Mouse (Mus musculus) embryonic facial prominence, embryonic 14.5 days (tissue): ENCODE results near the gene Ppm1n. TPM values are rescaled to one million over a fixed set of nuclear protein-coding genes. Genes with fewer than 3 reads are reported as not detected.

Experiments
- ATAC-seq: fragments of 200-750 bp; cut with Nextera tagmentation; 2 replicates; pipeline ENCODE4 v1.8.0; 2017; ENCODE audit warnings: low read depth, moderate number of reproducible peaks, moderate TSS enrichment
- DNase-seq: peaks from one replicate; pipeline ENCODE4 v3.0.0-alpha.2; 2015; ENCODE audit warnings: low spot score
- H3K27ac ChIP-seq: fragments of 300-500 bp; sonication (generic); replicated peaks from 2 replicates; pipeline ENCODE4 v1.5.1; 2014; ENCODE audit warnings: low read depth, mild to moderate bottlenecking, low read length, moderate library complexity
- H3K27me3 ChIP-seq: fragments of 300-500 bp; sonication (generic); replicated peaks from 2 replicates; pipeline ENCODE4 v1.6.1; 2014; ENCODE audit warnings: low read length; ENCODE audit not compliant: control insufficient read depth, insufficient read depth
- H3K36me3 ChIP-seq: fragments of 300-500 bp; sonication (generic); 2 replicates; pipeline ENCODE4 v1.6.1; 2014; ENCODE audit warnings: low read length, mixed read lengths; ENCODE audit not compliant: control insufficient read depth, insufficient read depth
- H3K4me1 ChIP-seq: fragments of 300-500 bp; sonication (generic); 2 replicates; pipeline ENCODE4 v1.6.1; 2014; ENCODE audit warnings: antibody characterized with exemption, low read length; ENCODE audit not compliant: control insufficient read depth, insufficient read depth
- H3K4me2 ChIP-seq: fragments of 300-500 bp; sonication (generic); 2 replicates; pipeline ENCODE4 v1.6.1; 2014; ENCODE audit warnings: low read depth, mild to moderate bottlenecking, low read length, moderate library complexity, mixed read lengths
- H3K4me3 ChIP-seq: fragments of 300-500 bp; sonication (generic); 2 replicates; pipeline ENCODE4 v1.5.1; 2014; ENCODE audit warnings: low read depth, mild to moderate bottlenecking, low read length
- H3K9ac ChIP-seq: fragments of 300-500 bp; sonication (generic); 2 replicates; pipeline ENCODE4 v1.6.1; 2014; ENCODE audit warnings: low read depth, mild to moderate bottlenecking, low read length, moderate library complexity, mixed read lengths
- H3K9me3 ChIP-seq: fragments of 300-500 bp; sonication (generic); 2 replicates; pipeline ENCODE4 v1.6.1; 2016; ENCODE audit warnings: low read length; ENCODE audit not compliant: control insufficient read depth
- WGBS: fragments of 180-500 bp; shearing (Covaris S2); extraction: QIAGEN DNeasy Blood & Tissue Kit; methylation state at CpG from one replicate; pipeline ENCODE4 v1.1.7; 2014; 5-methylcytosine and 5-hydroxymethylcytosine counted together
- polyA plus RNA-seq: library from polyadenylated mRNA; unstranded; fragments of >200 nt; fragmentation: Nextera tagmentation; extraction: Ambion mirVana; gene quantifications from 2 replicates; pipeline ENCODE4 v1.2.1, GENCODE M21; 2014

Gene Ppm1n
- polyA plus RNA-seq, 1 experiment from 2014 or later, result 0.49 TPM

DNA sequence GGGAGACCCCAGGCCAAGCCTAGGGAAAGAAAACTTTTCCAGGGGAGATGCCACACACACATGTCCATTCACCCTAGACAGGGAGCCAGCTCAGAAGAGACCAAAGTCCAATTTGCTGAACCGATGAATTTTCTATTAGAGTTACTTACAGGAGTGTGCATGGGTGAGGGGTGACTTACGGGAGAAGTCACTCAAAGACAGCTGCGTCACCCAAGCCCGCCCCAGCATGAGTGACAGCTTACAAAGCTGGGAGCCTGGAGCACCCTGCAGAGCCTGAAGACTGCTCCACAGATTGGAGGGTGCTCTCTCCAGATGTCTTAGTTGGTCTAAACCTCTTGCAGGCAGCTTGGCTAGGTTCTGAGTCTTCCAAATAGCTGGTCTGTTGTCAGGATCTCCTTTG, 32.1 kb upstream of the Ppm1n start:
- Histone ChIP-seq H3K27ac (no peak overlapping the region), H3K4me2 (no peak overlapping the region), H3K4me3 (no peak overlapping the region), H3K9ac (no peak overlapping the region), H3K36me3 (no peaks in the 10 kb centered on the region), H3K4me1 (0 out of 2 replicates have a peak, but pooled peaks cover 6% of the 10 kb centered on the region), H3K9me3 (no peaks in the 10 kb centered on the region), H3K27me3 (peaks cover 11% of the 10 kb centered on the region)
- no peak for ATAC-seq
- no peak for DNase-seq
- WGBS, result 37% methylated on average over 4 of the region's 4 CpGs

- ATAC-seq (peak; percentile 88), DNase-seq (peak; percentile 98)
- Histone ChIP-seq H3K4me2 (peak within 1 kb of the TSS; percentile 100), H3K4me1 (peaks cover 6% of the 10 kb centered on the region; the same call in 1 of the 2 replicates), H3K36me3 (no peaks in the 10 kb centered on the region), H3K9me3 (no peaks in the 10 kb centered on the region), H3K4me3 (peak within 1 kb of the TSS; percentile 45), H3K27me3 (peaks cover 25% of the 10 kb centered on the region), H3K9ac (peak within 1 kb of the TSS; percentile 62), H3K27ac (peak within 1 kb of the TSS; percentile 58; the same call in 1 of the 2 replicates)
- under 1% methylated on average over 36 of the region's 49 CpGs for WGBS
Observed at GRCm38 (mm10) chr7:19309884-19310641, 30.2 kb upstream of the Ppm1n start, which contains the start of gene Fosb. Gene Fosb (minus strand): TSS chr7:19310051.

- ATAC-seq (no peak), DNase-seq (no peak)
- WGBS, result 2% methylated on average over 43 of the region's 48 CpGs
- no peaks in the 10 kb centered on the region for H3K9me3 ChIP-seq
- H3K4me1 ChIP-seq, result peaks cover 6% of the 10 kb centered on the region; the same call in 1 of the 2 replicates
- peak overlapping the region; percentile 100 for H3K4me2 ChIP-seq
- H3K4me3 ChIP-seq, result peak overlapping the region; percentile 45
- H3K36me3 ChIP-seq, result no peaks in the 10 kb centered on the region
- no peak overlapping the region; the same call in 1 of the 2 replicates for H3K27ac ChIP-seq
- peak overlapping the region; percentile 62 for H3K9ac ChIP-seq
- H3K27me3 ChIP-seq, result peaks cover 32% of the 10 kb centered on the region
Observed at GRCm38 (mm10) chr7:19309278-19309883, 29.5 kb upstream of the Ppm1n start.

DNA sequence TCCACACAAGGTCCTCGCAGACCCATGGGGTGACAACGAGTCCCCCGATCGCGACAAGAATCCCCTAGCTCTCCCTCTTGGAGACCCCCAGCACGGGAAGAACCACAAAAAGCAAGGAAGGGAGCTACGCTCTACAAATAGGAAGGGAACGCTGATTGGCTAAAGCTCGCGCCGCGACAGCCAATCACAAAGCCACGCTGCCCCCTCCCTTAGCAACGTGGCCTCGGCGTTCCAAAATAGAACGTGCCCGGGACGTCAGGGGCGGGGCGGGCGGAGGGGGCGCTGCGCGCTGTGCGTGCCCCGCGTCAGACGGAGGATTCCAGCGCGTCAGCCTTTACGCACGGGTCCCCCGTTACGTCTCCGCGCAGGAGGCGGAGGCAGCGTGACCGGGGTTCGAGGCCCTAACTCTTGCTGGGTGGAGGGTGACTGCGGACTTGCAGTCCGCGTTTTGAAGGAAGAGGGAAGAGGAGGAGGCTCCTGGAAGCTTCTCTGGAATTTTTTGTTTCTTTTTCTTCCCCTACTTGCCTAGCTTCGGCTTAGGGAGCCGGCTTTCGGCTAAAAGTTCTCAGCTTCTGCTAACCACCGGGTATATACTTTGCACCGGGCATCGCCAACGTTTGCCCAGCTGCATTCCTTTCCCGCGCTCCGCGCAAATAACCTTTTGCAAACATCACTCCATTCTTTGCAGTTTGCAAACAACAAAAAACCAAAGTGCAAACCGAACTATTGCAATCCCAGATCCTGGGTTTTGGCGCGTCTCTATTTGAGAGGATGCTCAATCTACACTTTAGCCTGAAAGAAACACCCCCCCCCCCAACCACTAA, 28.8 kb upstream of the Ppm1n start:
- Histone ChIP-seq H3K4me2 (peak overlapping the region; percentile 100), H3K4me1 (peaks cover 6% of the 10 kb centered on the region; the same call in 1 of the 2 replicates), H3K9me3 (no peaks in the 10 kb centered on the region), H3K9ac (peak overlapping the region; percentile 62), H3K27ac (peak overlapping the region; percentile 87), H3K4me3 (peak overlapping the region; percentile 45), H3K36me3 (no peaks in the 10 kb centered on the region), H3K27me3 (peaks cover 39% of the 10 kb centered on the region)
- ATAC-seq, result peak; percentile 91
- under 1% methylated on average over 48 of the region's 58 CpGs for WGBS
- peak; percentile 97 for DNase-seq

DNA sequence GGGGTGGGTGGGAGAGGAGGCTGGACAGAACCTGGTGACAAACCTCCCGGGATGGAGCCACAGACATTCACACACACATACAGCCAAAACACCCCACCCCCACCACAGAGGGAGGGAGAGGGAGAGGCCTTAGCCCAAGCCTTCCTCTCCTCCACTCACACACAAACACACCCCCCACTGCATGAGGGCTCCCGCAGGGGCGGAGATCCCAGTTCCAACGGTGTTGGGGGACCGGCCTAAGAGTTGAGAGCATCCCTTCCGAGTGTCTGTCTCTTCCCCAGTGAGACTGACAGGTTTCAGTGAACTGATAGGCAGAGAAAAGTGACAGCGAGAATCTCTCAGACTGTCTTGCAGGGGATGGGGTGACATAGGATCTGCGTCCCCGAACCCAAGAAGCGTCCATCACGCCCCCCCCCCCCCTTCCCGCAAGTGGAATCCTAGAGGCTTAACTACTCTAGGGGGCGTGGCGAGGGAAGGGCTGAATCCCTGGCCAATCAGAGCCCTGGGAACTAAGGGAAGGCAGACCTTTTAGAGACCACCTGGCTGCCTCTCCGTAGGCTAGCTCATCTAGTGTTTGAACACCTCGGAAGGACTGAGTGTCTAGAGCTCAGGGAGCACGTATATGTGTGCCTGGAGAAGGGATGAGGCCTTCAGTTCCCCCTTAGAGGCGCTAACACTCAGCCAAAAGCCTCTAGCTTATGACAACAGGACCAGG, 28.0 kb upstream of the Ppm1n start:
- no peaks in the 10 kb centered on the region for H3K9me3 ChIP-seq
- ATAC-seq (peak; percentile 63), DNase-seq (peak; percentile 90)
- no peaks in the 10 kb centered on the region for H3K36me3 ChIP-seq
- peak overlapping the region; percentile 87 for H3K27ac ChIP-seq
- peak overlapping the region; percentile 45 for H3K4me3 ChIP-seq
- 4% methylated on average over 17 of the region's 18 CpGs for WGBS
- H3K27me3 ChIP-seq, result peaks cover 46% of the 10 kb centered on the region
- H3K4me1 ChIP-seq, result peaks cover 6% of the 10 kb centered on the region; the same call in 1 of the 2 replicates
- peak overlapping the region; percentile 100 for H3K4me2 ChIP-seq
- H3K9ac ChIP-seq, result peak overlapping the region; percentile 54

DNA sequence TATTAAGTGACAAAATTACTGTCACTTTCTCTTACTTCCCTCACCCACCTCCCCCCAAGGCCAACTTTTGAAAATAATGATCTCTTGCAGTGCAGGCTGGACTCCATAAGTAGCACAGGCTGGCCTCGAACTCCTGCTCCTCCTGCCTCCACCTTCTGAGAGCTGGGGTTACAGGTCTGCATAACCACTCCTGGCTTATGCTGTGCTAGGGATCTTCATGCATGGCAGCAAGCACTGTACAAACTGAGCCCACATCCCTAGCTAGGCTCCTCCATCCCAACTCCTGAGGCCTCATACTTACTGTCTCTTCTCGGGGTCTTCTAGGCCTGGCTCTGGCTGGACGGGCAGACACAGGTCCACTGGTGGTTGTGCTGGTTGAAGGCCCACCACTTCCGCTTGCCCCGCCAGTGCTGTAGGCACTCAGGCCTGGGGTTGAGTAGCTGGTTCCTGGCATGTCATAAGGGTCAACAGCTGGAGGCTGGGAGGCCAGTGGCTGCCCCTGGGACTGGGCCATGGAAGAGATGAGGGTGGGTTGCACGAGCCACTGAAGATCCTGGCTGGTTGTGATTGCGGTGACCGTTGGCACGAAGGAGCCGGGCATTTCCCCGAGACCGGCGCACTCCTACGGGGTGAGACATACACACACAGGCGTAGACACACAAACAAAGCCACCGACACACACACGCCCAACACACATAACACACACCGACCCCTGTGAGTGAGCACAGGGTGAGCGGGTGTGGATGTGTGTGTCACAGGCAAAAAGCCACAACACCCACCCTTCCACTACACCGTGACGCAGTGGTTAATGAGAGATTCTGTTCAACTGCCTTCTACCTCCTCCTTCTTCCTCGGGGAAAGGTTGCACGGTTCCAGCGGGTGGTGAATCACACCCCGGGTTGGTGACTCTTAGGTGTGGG, 27.2 kb upstream of the Ppm1n start:
- Histone ChIP-seq H3K27me3 (peaks cover 55% of the 10 kb centered on the region), H3K36me3 (no peaks in the 10 kb centered on the region), H3K4me3 (no peak overlapping the region), H3K9me3 (no peaks in the 10 kb centered on the region), H3K4me2 (peak overlapping the region; percentile 100), H3K9ac (no peak overlapping the region), H3K4me1 (peaks cover 6% of the 10 kb centered on the region; the same call in 1 of the 2 replicates), H3K27ac (no peak overlapping the region)
- ATAC-seq (no peak), DNase-seq (no peak)
- WGBS, result 72% methylated on average over 24 of the region's 25 CpGs

GRCm38 (mm10) chr7:19305796-19306765, 26.2 kb upstream of the Ppm1n start:
- Histone ChIP-seq H3K27me3 (peaks cover 62% of the 10 kb centered on the region), H3K27ac (no peak overlapping the region), H3K9me3 (no peaks in the 10 kb centered on the region), H3K4me3 (no peak overlapping the region), H3K36me3 (no peaks in the 10 kb centered on the region), H3K4me2 (no peak overlapping the region), H3K9ac (no peak overlapping the region), H3K4me1 (peaks cover 9% of the 10 kb centered on the region)
- DNase-seq (no peak), ATAC-seq (no peak)
- WGBS, result 51% methylated on average over 16 of the region's 16 CpGs
